Mouse (Mus musculus): Measurements from ENCODE around the gene Cpe. TPM values are rescaled to one million over a fixed set of nuclear protein-coding genes. Genes with fewer than 3 reads are reported as not detected.

Cpe gene
- total and polyA plus RNA-seq, 3 experiments: 0.13 TPM; not detected in 2

GRCm38 (mm10) chr8:64620365-64621150 is 72.3 kb downstream of the Cpe start:
- in situ Hi-C loops (cut with MboI; ENCODE audit: low pct_ligation_motif_present, low pct_unique_long_range_greater_than_20kb, low sequenced_read_pairs) (no loop called here), dilution Hi-C loops (cut with MboI; ENCODE audit: extremely low pct_ligation_motif_present, extremely low pct_unique_long_range_greater_than_20kb, low sequenced_read_pairs) (no loop called here)
- Histone ChIP-seq H3K36me3 (replicated peaks in 1 of 2; ENCODE audit: control insufficient read depth in 1 of 2, insufficient read depth in 1 of 2, low read length in 1 of 2) (no peaks in the 10 kb centered on the region), H3K9me3 (replicated peaks; ENCODE audit: low read length) (no peaks in the 10 kb centered on the region), H3K4me3 (replicated peaks in 1 of 3; ENCODE audit: low read depth in 2 of 3, low read length in 2 of 3, poor library complexity in 1 of 3) (no peak overlapping the region), H3K9ac (ENCODE audit: insufficient read depth, low read depth) (no peak overlapping the region), H3K4me2 (ENCODE audit: insufficient read depth, low read depth, poor library complexity, severe bottlenecking) (no peak overlapping the region), H3K79me2 (replicated peaks; ENCODE audit: control insufficient read depth, extremely low read depth, insufficient read depth, poor library complexity, severe bottlenecking) (no peaks in the 10 kb centered on the region), H3K27ac (ENCODE audit: insufficient read depth, low read depth) (no peak overlapping the region), H3K4me1 (ENCODE audit: control insufficient read depth in 1 of 2, insufficient read depth in 2 of 2) (peaks cover 0 to 8% of the 10 kb centered on the region in 2 experiments; a peak in 2 of 4 replicates), H3K27me3 (replicated peaks) (no peaks in the 10 kb centered on the region)
- DNase-seq (ENCODE audit: extremely low read depth): no peak
- TF ChIP-seq USF2 (conservative IDR thresholded peaks at IDR 0.05; ENCODE audit: low read depth, low read length) (no peak), USF1 (IDR thresholded peaks at IDR 0.05; ENCODE audit: low read depth, low read length) (no peak), UBTF (IDR thresholded peaks at IDR 0.05; ENCODE audit: low read depth, low read length) (no peak), ZKSCAN1 (IDR thresholded peaks at IDR 0.05; ENCODE audit: borderline replicate concordance, low read depth, low read length) (no peak), PAX5 (IDR thresholded peaks at IDR 0.05; ENCODE audit: low read length) (no peak)

- no peak overlapping the region for H3K4me2 ChIP-seq (ENCODE audit: insufficient read depth, low read depth, poor library complexity, severe bottlenecking)
- no peak for TF ChIP-seq IRF4 (IDR thresholded peaks at IDR 0.05; ENCODE audit: low read depth, low read length)
- TF ChIP-seq ZMIZ1 (IDR thresholded peaks at IDR 0.05; ENCODE audit: low read depth, low read length): no peak
- TF ChIP-seq MYC (IDR thresholded peaks at IDR 0.05; ENCODE audit: low read depth, low read length): no peak
- no peak for TF ChIP-seq MAX (IDR thresholded peaks at IDR 0.05; ENCODE audit: low read length)
- no peak for TF ChIP-seq ELF1 (IDR thresholded peaks at IDR 0.05; ENCODE audit: low read depth, low read length)
- TF ChIP-seq ZNF384 (IDR thresholded peaks at IDR 0.05; ENCODE audit: low read depth, low read length): no peak
- TF ChIP-seq USF1 (IDR thresholded peaks at IDR 0.05; ENCODE audit: low read depth, low read length): no peak
- TF ChIP-seq POLR2AphosphoS2 (IDR thresholded peaks at IDR 0.05; ENCODE audit: low read depth, low read length): no peak
- no peak for TF ChIP-seq POLR2A (IDR thresholded peaks at IDR 0.05; ENCODE audit: low read depth, low read length)
- TF ChIP-seq CHD1 (IDR thresholded peaks at IDR 0.05; ENCODE audit: low read depth, low read length): no peak
- TF ChIP-seq TBP (conservative IDR thresholded peaks at IDR 0.05; ENCODE audit: low read depth, low read length): no peak
- no peak for TF ChIP-seq SMC3 (IDR thresholded peaks at IDR 0.05; ENCODE audit: low read depth, low read length)
- TF ChIP-seq RAD21 (IDR thresholded peaks at IDR 0.05; ENCODE audit: low read depth, low read length): no peak
- peaks cover 0 to 8% of the 10 kb centered on the region in 2 experiments; a peak in 2 of 4 replicates for H3K4me1 ChIP-seq (ENCODE audit: control insufficient read depth in 1 of 2, insufficient read depth in 2 of 2)
- no peaks in the 10 kb centered on the region for H3K36me3 ChIP-seq (replicated peaks in 1 of 2; ENCODE audit: control insufficient read depth in 1 of 2, insufficient read depth in 1 of 2, low read length in 1 of 2)
- dilution Hi-C loops (cut with MboI; ENCODE audit: extremely low pct_ligation_motif_present, extremely low pct_unique_long_range_greater_than_20kb, low sequenced_read_pairs): no loop called here
- no peak for DNase-seq (ENCODE audit: extremely low read depth)
- no peaks in the 10 kb centered on the region for H3K9me3 ChIP-seq (replicated peaks; ENCODE audit: low read length)
- H3K79me2 ChIP-seq (replicated peaks; ENCODE audit: control insufficient read depth, extremely low read depth, insufficient read depth, poor library complexity, severe bottlenecking): no peaks in the 10 kb centered on the region
- H3K9ac ChIP-seq (ENCODE audit: insufficient read depth, low read depth): no peak overlapping the region
- H3K27me3 ChIP-seq (replicated peaks): no peaks in the 10 kb centered on the region
- no peak overlapping the region for H3K27ac ChIP-seq (ENCODE audit: insufficient read depth, low read depth)
- no peak overlapping the region for H3K4me3 ChIP-seq (replicated peaks in 1 of 3; ENCODE audit: low read depth in 2 of 3, low read length in 2 of 3, poor library complexity in 1 of 3)
- in situ Hi-C loops (cut with MboI; ENCODE audit: low pct_ligation_motif_present, low pct_unique_long_range_greater_than_20kb, low sequenced_read_pairs): loop anchor here (5.0 kb wide), 1 partner anchor 323 kb away; no protein-coding TSS in a partner anchor
Observed at GRCm38 (mm10) chr8:64619661-64620060, 73.2 kb downstream of the Cpe start.

All from CH12.LX (cell line).